Mouse (Mus musculus) megakaryocyte, adult 5-6 weeks (primary cell): ENCODE measurements around the gene Cybrd1. TPM values are rescaled to one million over a fixed set of nuclear protein-coding genes. Genes with fewer than 3 reads are reported as not detected.

Source experiments
- ATAC-seq: 2 replicates; pipeline ENCODE4 v1.8.0; 2016; ENCODE audit warnings: mild to moderate bottlenecking, inconsistent platforms; ENCODE audit not compliant: poor library complexity, severe bottlenecking
- total RNA-seq, 2 experiments: library from RNA; stranded (forward) in 1 of 2; stranded (reverse) in 1 of 2; fragments of 153-499, 151-499 nt in 1 of 2; fragments of 221-1000, 200-1000 nt in 1 of 2; gene quantifications; 2 replicates each; pipeline versions ENCODE4 v1.2.3 to v1.2.4; 2015 to 2017

The Cybrd1 gene
- total RNA-seq, 2 experiments from 2014 or later, result 0.04 TPM; not detected in 1

DNA sequence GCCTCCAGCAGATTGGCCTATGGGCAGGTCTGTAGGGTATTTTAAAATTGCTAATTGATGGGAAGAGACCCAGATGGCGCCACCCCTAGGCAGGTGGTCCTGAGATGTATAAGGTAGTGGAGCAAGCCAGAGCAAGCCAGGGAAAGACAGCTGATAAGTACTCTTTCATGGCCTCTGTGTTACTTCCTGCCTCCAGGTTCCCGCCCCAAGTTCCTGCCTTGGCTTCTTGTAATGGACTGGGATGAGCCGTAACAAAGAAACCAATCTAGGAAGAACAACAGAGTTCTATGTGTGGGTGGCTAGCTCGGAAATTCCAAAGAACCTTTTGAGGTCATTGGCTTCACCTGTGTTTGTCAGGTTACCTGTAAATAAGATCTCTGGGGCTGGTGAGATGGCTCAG is 49.5 kb downstream of the Cybrd1 start:
- ATAC-seq, result no peak

DNA sequence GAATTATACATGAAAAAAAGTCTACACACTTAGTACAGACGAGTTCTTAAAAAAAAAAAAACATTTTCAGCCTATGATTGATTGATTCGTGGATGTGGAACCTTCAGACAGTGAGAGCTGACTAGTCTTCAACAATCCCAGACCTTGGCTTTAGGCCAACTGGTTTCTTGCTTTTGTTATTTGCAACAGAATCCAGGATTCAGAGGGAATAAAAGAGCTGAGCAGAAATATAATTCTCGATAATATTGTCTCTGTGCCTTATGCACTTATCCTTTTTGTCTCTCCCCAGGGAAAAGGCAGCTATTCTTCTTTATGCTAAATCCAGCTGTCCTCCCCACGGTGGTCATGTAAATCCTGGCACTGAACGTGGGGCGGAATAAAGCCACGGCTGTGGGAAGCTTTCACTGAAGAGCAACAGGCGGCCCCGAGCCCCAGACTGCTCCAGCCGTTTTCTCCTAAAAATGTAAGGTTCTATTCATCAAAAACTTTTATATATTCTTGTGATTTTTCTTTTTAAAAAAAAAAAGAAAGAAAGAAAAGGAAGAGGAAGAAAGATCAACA is 50.8 kb downstream of the Cybrd1 start:
- no peak for ATAC-seq

DNA sequence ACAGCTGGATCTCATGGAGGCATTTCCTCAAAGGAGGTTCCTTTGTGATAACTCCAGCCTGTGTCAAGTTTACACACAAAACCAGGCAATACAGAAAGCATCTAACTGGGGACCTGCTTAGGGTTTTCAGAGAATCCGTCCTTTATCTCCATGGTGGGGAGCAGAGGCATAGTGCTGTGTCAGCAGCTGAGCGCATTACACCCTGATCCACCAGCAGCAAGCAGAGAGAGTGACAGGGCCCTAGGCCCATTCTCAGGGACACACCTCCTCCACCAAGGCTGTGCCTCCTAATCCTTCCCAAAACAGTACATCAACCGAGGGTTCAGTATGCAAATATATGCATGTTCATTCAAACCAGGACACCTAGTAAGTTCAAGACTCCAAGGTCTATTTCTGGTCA is 55.3 kb downstream of the Cybrd1 start:
- no peak for ATAC-seq

DNA sequence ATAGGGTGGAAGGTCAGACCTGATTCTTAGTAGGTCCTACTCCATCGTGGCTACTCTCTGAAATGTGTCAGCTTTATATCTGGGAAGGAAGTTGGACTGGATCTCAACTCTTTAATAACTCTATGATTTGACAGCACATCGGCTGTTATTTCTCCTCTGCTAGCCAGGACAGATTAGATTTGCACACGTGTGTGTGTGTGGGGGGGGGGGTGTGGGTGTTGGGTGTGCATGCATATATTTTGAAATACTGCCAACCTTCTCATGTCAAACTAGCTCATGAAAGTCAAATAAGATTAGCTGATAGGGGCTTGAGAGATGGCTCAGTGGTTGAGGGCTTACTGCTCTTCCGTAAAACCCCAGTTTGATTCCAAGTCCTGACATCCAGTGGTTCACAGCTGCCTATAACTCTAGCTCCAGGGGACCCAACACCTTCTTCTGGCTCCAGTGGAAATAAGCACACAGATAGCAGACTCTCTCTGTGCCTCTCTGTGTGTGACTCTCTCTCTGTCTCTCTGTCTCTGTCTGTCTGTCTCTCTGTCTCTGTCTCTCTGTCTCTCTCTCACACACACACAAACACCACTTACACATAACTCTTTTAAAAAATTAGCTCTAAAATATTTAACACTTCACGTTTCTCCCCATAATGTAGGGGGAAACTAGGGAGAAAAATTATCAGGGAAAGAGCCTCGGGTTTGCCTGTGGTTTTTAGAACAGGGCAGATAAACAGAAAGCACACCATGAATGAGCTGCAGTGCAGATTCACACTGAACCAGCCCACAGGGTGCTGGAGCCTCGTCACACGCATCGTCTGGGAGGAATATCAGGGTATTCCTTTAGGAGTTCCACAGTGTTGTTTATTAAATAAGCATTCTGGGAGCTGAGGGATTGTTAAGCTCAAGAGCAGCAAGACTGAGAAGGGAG is 58.9 kb downstream of the Cybrd1 start:
- no peak for ATAC-seq

DNA sequence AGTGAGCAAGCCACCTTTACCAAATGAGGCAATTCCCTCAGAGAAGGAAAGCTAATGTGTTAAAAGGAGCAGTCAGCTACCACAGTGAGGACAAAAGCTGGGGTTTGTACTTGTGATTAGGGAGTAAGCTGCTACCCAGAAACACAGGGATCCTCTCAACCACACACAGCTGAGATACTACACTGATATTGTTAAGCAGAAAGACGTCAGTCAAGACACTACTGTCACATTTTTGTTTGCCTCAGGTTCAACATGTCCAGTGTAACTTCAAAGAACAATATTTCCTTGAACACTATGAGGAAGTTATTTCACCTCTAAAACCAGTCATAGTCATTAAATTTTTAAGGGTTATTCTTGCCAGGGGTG is 59.5 kb downstream of the Cybrd1 start:
- ATAC-seq, result no peak

DNA sequence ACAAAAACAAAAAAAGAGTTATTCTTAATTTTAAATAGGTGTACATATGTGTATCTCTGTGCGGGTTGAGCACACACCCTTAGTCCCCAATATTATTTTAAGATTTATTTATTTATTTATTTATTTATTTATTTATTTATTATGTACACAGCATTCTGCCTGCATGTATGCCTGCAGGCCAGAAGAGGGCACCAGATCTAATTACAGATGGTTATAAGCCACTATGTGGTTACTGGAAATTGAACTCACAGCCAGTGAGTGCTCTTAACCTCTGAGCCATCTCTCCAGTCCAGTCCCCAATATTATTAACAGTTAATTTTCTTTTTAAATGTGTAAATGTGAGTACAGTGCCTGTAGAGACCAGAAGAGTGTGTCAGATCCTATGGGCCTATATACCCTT is 60.0 kb downstream of the Cybrd1 start:
- ATAC-seq, result no peak

DNA sequence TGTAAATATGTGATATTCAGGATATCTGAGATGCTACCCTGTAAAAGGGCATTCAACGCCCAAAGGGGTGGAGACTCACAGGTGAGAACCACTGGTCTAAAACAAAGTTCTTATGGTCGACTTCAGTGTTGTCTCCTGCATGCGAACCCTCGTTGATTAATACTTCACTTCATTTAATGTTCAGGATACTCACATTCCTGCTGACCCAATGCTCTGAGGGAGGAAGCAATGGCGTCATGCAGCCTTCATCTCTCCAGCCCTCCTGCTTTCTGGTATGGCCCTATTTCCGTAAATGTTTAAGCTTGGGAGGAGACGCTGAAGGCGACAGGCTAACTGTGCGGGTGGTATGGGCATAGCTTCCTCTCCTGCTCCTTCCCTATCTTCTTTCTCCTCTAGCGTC is 62.0 kb downstream of the Cybrd1 start:
- ATAC-seq, result no peak

DNA sequence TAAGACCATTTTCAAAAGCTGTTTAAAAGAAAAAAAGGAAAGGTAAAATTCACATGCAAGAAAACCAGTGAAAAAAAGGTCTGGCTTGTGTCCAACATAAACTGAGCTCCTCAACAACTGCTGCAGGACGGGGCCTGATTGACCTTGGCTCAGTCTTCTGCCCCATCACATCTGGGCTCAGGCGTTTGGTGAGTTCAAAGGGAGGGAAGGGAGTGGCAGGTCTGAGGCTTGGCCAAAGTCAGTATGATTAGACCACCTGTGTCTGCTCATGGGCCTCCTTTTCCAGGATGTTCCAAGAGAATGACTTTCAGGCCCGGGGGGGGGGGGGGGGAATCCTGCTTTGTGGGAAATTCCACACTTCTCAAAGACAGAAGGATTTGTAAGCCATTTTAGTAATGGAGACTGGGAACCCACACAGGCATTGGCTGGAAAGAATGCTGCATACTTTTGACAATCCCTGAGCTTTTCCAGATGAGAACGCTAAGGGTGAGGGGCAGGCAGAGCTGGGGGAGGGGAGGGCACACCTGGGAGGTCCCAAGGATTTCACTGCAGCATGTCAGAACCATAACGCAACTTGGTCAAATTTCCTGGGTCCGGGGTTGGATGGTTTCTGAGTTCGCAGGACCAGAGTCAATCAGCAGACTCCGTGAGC is 63.0 kb downstream of the Cybrd1 start:
- ATAC-seq, result no peak

DNA sequence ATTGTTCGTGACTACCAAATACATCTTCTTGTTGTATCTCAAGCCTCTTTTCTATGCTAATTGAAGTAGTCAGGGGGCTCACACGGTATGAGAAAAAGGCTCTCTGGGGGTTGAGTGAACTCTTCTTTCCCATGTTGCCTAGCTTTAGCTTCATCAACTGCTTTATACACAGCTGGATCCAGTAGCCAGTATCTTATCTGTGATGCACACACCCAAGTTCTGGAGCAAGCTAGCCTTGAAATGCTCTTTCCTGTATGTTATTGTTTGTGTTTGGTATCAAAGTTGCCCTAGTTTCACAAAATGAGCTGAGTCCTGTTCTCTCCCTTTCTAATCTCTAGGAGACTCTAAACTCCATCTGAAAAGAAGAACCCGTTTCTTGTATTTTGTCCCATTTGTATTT is 70.2 kb downstream of the Cybrd1 start:
- ATAC-seq, result no peak

DNA sequence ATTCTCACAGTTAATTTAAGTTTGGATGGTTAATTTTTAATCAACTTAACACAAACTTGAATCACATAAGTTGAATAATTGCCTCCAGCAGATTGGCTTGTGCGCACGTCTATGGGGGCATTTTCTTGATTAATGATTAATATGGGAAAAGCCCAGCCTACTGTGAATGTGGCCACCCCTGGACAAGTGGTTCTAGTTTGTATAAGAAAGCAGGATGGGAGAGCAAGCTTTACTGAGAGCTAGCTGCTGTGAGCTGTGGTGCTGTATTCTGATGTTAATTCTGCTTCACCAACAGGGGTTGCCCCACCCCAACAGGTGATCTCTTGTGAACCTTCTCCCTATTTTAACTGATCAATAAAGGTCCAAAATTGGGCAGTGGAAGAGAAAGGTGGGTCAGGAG is 71.1 kb downstream of the Cybrd1 start:
- no peak for ATAC-seq

DNA sequence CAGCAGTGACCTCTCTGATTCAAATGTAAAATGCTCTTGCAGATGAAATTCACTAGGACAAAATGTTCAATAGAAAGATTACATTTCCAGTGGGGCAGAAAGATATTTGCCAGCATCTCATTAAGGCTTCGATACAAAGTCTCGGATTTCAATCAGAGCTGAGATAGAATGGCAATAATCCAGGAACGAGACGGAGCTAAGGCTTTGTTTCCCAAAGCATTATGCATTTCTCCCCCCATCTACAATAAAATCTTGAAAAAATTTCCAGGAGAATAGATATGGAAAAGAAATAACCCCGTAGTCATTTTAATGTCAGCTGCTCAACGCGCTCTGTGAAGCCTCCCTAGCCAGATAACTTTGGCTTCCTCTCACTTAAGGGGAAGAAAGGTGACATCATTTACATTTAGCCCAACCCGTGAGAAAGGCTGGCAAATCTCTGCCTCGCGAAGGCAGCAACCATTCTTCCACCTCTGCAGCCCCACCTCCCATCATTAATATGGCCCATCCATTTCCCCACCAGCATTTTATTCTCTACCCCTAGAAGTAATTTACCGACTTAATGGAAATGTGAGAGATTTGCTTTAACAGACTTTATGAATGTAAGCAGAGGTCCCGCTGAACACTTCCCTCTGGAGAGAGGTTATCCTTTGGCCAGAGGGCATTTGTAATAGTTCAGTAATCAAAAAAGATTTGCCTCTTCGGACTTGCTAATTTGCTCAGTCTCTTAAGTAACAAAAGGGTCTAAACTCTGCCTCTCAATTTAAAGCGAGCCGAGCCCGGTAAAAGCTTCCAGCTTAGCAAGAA is 73.9 kb downstream of the Cybrd1 start:
- ATAC-seq, result no peak

DNA sequence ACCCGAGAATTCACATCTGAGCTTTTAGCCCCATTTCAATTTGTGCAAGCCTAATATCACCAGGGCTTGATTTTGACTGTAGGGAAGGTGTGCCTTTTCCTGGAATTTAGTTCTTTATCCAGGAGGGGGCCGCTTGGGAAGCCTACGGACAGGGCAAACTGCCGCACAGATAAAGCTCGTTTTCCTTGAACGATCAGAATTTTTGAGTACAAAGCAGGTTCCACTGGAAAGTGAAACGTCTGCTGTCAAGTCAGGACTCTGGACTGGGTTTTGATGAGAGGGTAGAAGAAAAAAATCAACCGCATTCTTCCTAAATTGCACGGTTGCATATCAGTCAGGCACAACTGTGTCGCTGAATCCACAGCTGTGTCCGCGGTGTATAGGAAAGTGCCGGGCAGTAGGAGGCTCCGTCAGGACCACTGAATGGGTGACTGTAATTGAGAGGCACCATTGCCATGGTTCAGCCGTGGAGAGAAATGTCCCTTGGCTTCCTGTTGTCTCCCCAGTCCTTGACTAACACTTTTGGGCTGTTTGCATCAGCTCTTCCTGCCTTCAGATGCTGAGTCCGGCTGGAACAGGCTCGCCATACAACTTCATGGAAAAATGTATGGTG is 74.6 kb downstream of the Cybrd1 start:
- ATAC-seq, result no peak

Other genes starting within 250 kb of the Cybrd1 start
- 8.2 and 11.0 TPM in 2 replicates for gene Dcaf17, start 62.6 kb upstream of the Cybrd1 start, total RNA-seq (2015)
- 6.5 and 10.2 TPM in 2 replicates for gene Dcaf17, start 62.6 kb upstream of the Cybrd1 start, total RNA-seq (2017)
- 8.2 and 13.2 TPM in 2 replicates for gene Mettl8, start 62.3 kb upstream of the Cybrd1 start, total RNA-seq (2015)
- 6.4 and 8.4 TPM in 2 replicates for gene Mettl8, start 62.3 kb upstream of the Cybrd1 start, total RNA-seq (2017)
- gene Dync1i2, start 93.8 kb downstream of the Cybrd1 start, total RNA-seq (2015), result 119 and 139 TPM in 2 replicates
- 126 TPM in 2 replicates for gene Dync1i2, start 93.8 kb downstream of the Cybrd1 start, total RNA-seq (2017)
- gene Slc25a12, start 249.8 kb downstream of the Cybrd1 start, total RNA-seq (2015), result 39.7 and 45.8 TPM in 2 replicates
- gene Slc25a12, start 249.8 kb downstream of the Cybrd1 start, total RNA-seq (2017), result 36.8 and 44.4 TPM in 2 replicates